Mouse (Mus musculus): ENCODE measurements at regions not wholly inside any gene's neighbourhood (a gene's known extent, or its start where the extent isn't known, plus 50 kb on each side); places are given as distances from the start of the nearest gene placed in this dataset.
"Not testable (repeated sequence)": the region's sequence is repeated elsewhere in the genome, so short reads cannot be mapped to it uniquely, and the experiment has no call there.

DNA sequence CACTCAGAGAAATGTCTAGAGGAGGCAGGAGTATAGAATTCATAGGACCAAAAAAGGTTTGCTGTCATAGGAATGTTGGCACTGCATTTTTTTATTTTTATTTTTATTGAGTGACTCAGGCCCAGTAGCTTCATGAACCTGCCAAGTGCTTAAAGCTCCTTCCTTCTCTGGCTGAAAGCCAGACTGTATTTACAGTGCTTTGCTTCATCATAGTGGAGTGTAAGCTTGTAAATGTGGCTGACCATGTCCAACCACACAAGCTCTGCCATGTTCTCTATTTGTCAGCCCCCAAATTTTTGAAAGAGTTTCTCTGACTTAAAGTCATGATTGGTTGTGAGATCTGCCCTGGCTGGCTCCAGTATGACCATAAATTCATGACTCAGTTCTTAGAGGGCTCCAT is 221.0 kb downstream of the Kif20b start:
- H3K4me3 ChIP-seq (ENCODE audit: low read depth, low read length) = no peak overlapping the region
- H3K9ac ChIP-seq (ENCODE audit: low read length) = no peak overlapping the region
- no peak overlapping the region for H3K4me2 ChIP-seq (ENCODE audit: low read depth, low read length, severe bottlenecking)
- H3K36me3 ChIP-seq (ENCODE audit: control insufficient read depth, insufficient read depth, low read length) = no peaks in the 10 kb centered on the region
- no peaks in the 10 kb centered on the region for H3K4me1 ChIP-seq (replicated peaks; ENCODE audit: control insufficient read depth, insufficient read depth, low read length)
- ATAC-seq (replicated peaks; ENCODE audit: low FRiP score) (no peak), DNase-seq (ENCODE audit: low spot score) (no peak)
- no peaks in the 10 kb centered on the region for H3K27me3 ChIP-seq (ENCODE audit: control insufficient read depth, insufficient read depth, low read length)
- no peaks in the 10 kb centered on the region for H3K9me3 ChIP-seq (ENCODE audit: control insufficient read depth, low read length)
- no peak overlapping the region for H3K27ac ChIP-seq (ENCODE audit: low read depth, low read length)

DNA sequence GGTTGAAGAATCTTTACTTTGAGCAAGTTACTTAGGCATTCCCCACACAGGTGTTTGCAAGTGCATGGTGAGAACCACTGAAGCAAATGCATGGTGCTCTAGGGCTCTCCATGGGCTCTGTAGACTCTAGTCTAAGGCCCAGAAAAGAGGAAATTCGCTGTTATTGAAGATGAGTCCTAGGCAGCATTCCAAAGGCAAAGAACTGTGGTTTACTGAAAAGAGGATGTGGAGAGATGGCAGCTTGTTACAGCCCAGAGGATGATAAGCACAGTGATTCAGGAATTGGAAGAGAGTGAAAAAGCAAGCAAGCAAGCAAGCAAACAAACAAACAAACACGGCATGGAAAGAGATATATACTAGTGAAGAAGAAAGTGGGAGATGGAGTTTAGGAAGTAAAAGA is 221.6 kb downstream of the Kif20b start:
- DNase-seq (ENCODE audit: low spot score) = no peak
- H3K4me2 ChIP-seq (ENCODE audit: low read depth, low read length, severe bottlenecking) = no peak overlapping the region
- no peak overlapping the region for H3K27ac ChIP-seq (ENCODE audit: low read depth, low read length)

DNA sequence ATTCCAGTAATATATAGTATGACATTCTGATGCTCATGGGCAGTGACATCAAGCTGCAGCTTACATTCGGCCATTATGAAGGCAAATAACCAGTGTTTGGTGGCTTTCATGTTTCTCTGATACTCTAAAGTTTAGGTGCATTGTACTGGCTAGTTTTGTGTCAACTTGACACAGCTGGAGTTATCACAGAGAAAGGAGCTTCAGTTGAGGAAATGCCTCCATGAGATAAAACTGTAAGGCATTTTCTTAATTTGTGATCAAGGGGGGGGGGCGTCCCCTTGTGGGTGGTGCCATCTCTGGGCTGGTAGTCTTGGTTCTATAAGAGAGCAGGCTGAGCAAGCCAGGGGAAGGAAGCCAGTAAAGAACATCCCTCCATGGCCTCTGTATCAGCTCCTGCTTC is 227.3 kb downstream of the Kif20b start:
- WGBS = 87% methylated on average over 2 of the region's 2 CpGs
- H3K27me3 ChIP-seq (ENCODE audit: control insufficient read depth, insufficient read depth, low read length); H3K4me2 ChIP-seq (ENCODE audit: low read depth, low read length, severe bottlenecking); H3K36me3 ChIP-seq (ENCODE audit: control insufficient read depth, insufficient read depth, low read length); H3K9ac ChIP-seq (ENCODE audit: low read length); H3K4me3 ChIP-seq (ENCODE audit: low read depth, low read length); DNase-seq (ENCODE audit: low spot score); H3K9me3 ChIP-seq (ENCODE audit: control insufficient read depth, low read length); ATAC-seq (replicated peaks; ENCODE audit: low FRiP score); H3K27ac ChIP-seq (ENCODE audit: low read depth, low read length); H3K4me1 ChIP-seq (replicated peaks; ENCODE audit: control insufficient read depth, insufficient read depth, low read length): not testable (repeated sequence)

More for the DNA sequence above, 221.6 kb downstream of the Kif20b start:
- no peaks in the 10 kb centered on the region for H3K27me3 ChIP-seq (ENCODE audit: control insufficient read depth, insufficient read depth, low read length)
- H3K36me3 ChIP-seq (ENCODE audit: control insufficient read depth, insufficient read depth, low read length) = no peaks in the 10 kb centered on the region
- WGBS = 82% methylated on average over 2 of the region's 2 CpGs
- ATAC-seq (replicated peaks; ENCODE audit: low FRiP score) = no peak
- no peak overlapping the region for H3K4me3 ChIP-seq (ENCODE audit: low read depth, low read length)
- no peak overlapping the region for H3K9ac ChIP-seq (ENCODE audit: low read length)
- H3K4me1 ChIP-seq (replicated peaks; ENCODE audit: control insufficient read depth, insufficient read depth, low read length) = no peaks in the 10 kb centered on the region
- H3K9me3 ChIP-seq (ENCODE audit: control insufficient read depth, low read length) = no peaks in the 10 kb centered on the region

DNA sequence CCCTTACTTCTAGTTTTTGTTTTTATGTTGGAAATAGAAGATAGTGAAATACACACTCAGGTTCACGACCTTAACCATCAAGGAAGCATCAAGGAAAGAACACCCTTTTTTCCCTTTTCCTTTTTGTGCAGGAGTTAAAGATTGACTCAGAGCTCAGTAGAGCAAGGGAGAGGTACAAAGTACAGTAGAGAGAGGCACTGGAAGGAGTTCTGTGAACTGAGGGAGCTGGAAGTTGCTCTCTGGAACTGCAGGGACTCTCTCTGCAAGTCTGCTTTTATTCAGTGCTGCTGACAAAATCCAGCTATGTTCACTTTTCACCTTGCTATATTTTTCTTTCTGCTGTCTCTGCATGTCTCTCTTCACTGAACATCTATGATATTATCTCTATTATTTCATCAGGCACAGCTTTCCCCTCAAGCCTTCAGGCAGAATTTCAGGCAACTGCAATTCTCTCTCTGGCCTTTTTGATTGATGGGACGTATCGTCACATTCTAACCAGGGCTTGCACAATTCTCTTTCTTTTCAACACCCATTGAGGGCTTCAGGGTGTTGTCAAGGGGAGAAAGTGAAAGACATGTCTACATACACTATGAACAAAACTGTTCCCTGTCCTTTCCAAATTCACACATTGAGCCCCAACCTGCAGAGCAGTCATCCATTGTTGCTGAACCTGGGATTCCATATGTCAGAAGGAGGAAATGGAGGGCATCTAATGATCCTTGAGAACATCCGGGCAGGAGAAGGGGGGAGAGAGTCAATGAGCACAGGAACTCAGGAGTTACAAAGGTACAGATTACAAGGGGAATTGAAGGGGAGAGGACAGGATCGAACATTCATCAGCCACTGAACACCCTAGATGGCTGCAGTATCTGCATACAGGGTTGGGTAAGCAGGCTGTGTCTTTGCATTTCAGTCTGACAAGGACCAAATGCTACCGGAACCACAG is 228.9 kb downstream of the Kif20b start:
- DNase-seq (ENCODE audit: low spot score) (no peak), ATAC-seq (replicated peaks; ENCODE audit: low FRiP score) (no peak)
- H3K4me3 ChIP-seq (ENCODE audit: low read depth, low read length) = no peak overlapping the region
- H3K27ac ChIP-seq (ENCODE audit: low read depth, low read length) = no peak overlapping the region
- no peaks in the 10 kb centered on the region for H3K4me1 ChIP-seq (replicated peaks; ENCODE audit: control insufficient read depth, insufficient read depth, low read length)
- H3K4me2 ChIP-seq (ENCODE audit: low read depth, low read length, severe bottlenecking) = no peak overlapping the region
- H3K9ac ChIP-seq (ENCODE audit: low read length) = no peak overlapping the region
- no peaks in the 10 kb centered on the region for H3K9me3 ChIP-seq (ENCODE audit: control insufficient read depth, low read length)
- no peaks in the 10 kb centered on the region for H3K36me3 ChIP-seq (ENCODE audit: control insufficient read depth, insufficient read depth, low read length)
- H3K27me3 ChIP-seq (ENCODE audit: control insufficient read depth, insufficient read depth, low read length) = no peaks in the 10 kb centered on the region
- WGBS = 85% methylated on average over 6 of the region's 6 CpGs

DNA sequence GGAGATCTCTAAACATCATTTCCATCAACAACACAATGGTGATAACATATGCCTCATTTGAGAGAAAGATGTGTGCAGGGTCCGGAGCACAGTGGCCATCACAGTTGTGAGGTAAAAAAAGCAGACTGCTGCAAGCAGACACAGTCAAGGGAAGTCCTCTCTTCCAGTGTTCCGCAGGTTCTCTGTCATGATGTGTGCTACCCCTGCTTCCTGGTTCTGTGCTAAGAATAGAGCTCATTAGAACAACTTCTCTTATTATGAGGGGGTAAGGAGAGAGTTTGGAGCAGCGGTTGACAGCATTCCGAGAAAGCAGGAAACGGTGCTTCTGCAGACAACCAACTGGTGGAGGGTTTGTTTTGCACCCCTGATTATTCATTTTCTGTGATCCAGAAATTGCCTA is 229.7 kb downstream of the Kif20b start:
- no peaks in the 10 kb centered on the region for H3K9me3 ChIP-seq (ENCODE audit: control insufficient read depth, low read length)
- DNase-seq (ENCODE audit: low spot score) (no peak), ATAC-seq (replicated peaks; ENCODE audit: low FRiP score) (no peak)
- WGBS = 86% methylated on average over 5 of the region's 5 CpGs
- H3K4me3 ChIP-seq (ENCODE audit: low read depth, low read length) = no peak overlapping the region
- no peak overlapping the region for H3K27ac ChIP-seq (ENCODE audit: low read depth, low read length)
- H3K9ac ChIP-seq (ENCODE audit: low read length) = no peak overlapping the region
- H3K4me1 ChIP-seq (replicated peaks; ENCODE audit: control insufficient read depth, insufficient read depth, low read length) = no peaks in the 10 kb centered on the region
- H3K36me3 ChIP-seq (ENCODE audit: control insufficient read depth, insufficient read depth, low read length) = no peaks in the 10 kb centered on the region
- no peak overlapping the region for H3K4me2 ChIP-seq (ENCODE audit: low read depth, low read length, severe bottlenecking)
- H3K27me3 ChIP-seq (ENCODE audit: control insufficient read depth, insufficient read depth, low read length) = no peaks in the 10 kb centered on the region

DNA sequence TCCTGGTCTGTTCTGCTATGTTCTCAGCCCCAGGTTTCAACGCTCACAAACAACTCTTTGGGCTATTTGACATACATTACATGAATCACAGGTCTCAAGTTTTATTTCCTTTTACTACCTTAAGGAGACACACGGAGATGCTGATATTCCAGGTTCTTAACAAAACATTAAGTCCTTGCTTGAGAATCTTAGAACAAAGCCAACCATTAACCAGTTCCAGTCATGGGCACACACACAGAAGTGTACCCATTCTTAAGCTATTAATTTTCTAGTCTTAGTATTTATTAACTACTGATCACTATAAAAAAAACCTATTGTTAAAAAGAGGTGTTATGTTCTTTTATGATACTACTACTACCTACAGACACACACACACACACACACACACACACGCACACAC is 235.7 kb downstream of the Kif20b start:
- DNase-seq (ENCODE audit: low spot score) = no peak
- ATAC-seq (replicated peaks; ENCODE audit: low FRiP score) = no peak
- no peak overlapping the region for H3K9ac ChIP-seq (ENCODE audit: low read length)
- no peak overlapping the region for H3K4me3 ChIP-seq (ENCODE audit: low read depth, low read length)
- H3K36me3 ChIP-seq (ENCODE audit: control insufficient read depth, insufficient read depth, low read length) = no peaks in the 10 kb centered on the region
- no peak overlapping the region for H3K4me2 ChIP-seq (ENCODE audit: low read depth, low read length, severe bottlenecking)
- WGBS = 92% methylated on average over 3 of the region's 3 CpGs
- no peaks in the 10 kb centered on the region for H3K27me3 ChIP-seq (ENCODE audit: control insufficient read depth, insufficient read depth, low read length)
- H3K4me1 ChIP-seq (replicated peaks; ENCODE audit: control insufficient read depth, insufficient read depth, low read length) = no peaks in the 10 kb centered on the region
- H3K9me3 ChIP-seq (ENCODE audit: control insufficient read depth, low read length) = no peaks in the 10 kb centered on the region
- no peak overlapping the region for H3K27ac ChIP-seq (ENCODE audit: low read depth, low read length)

DNA sequence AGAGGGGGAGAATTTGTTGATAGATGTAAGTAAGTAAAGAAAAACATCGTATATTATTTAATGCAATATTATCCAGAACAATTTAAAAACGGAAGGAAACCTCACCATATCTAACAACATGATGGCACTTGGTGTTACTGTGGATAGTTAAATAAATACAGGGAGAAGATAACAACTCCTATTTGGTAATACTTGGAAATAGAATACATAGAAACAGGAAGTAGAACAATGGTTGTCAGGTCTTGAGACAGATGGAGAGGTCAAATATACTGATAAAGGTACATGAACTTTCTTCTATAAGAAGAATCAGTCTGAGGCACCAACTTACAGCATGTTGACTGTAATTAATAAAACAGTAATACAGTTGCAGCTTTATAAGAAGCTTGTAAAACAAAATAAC is 242.6 kb downstream of the Kif20b start:
- Histone ChIP-seq H3K4me1 (replicated peaks; ENCODE audit: control insufficient read depth, insufficient read depth, low read length) (no peaks in the 10 kb centered on the region), H3K9ac (ENCODE audit: low read length) (no peak overlapping the region), H3K36me3 (ENCODE audit: control insufficient read depth, insufficient read depth, low read length) (no peaks in the 10 kb centered on the region), H3K4me2 (ENCODE audit: low read depth, low read length, severe bottlenecking) (no peak overlapping the region), H3K27me3 (ENCODE audit: control insufficient read depth, insufficient read depth, low read length) (no peaks in the 10 kb centered on the region), H3K4me3 (ENCODE audit: low read depth, low read length) (no peak overlapping the region), H3K27ac (ENCODE audit: low read depth, low read length) (no peak overlapping the region), H3K9me3 (ENCODE audit: control insufficient read depth, low read length) (no peaks in the 10 kb centered on the region)
- ATAC-seq (replicated peaks; ENCODE audit: low FRiP score) (no peak), DNase-seq (ENCODE audit: low spot score) (no peak)
- 87% methylated on average over 2 of the region's 2 CpGs for WGBS

DNA sequence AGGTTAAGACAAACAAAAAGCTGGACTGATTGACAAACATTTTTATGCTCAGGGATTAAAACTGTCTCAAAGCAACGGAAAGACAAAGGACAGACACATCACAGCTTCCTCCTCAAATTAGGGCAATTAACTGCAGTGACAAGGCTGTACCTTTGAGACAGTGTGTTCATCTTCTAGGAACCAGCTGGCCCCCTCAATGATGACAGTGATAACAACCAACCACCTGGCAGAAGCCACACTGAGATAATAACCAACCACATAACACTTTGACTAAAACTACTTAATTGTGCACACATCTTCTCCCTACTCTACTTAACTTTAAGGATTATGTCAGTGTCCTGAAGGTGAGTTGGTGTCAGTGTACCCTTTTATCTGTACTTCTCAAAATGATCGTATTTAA is 248.4 kb downstream of the Kif20b start:
- 68% methylated on average over 2 of the region's 2 CpGs for WGBS
- no peak for ATAC-seq (replicated peaks; ENCODE audit: low FRiP score)
- H3K9me3 ChIP-seq (ENCODE audit: control insufficient read depth, low read length) = no peaks in the 10 kb centered on the region
- H3K36me3 ChIP-seq (ENCODE audit: control insufficient read depth, insufficient read depth, low read length) = no peaks in the 10 kb centered on the region
- H3K4me1 ChIP-seq (replicated peaks; ENCODE audit: control insufficient read depth, insufficient read depth, low read length) = no peaks in the 10 kb centered on the region
- no peak for DNase-seq (ENCODE audit: low spot score)
- no peaks in the 10 kb centered on the region for H3K27me3 ChIP-seq (ENCODE audit: control insufficient read depth, insufficient read depth, low read length)
- H3K9ac ChIP-seq (ENCODE audit: low read length) = no peak overlapping the region
- no peak overlapping the region for H3K27ac ChIP-seq (ENCODE audit: low read depth, low read length)
- H3K4me3 ChIP-seq (ENCODE audit: low read depth, low read length) = no peak overlapping the region
- no peak overlapping the region for H3K4me2 ChIP-seq (ENCODE audit: low read depth, low read length, severe bottlenecking)

DNA sequence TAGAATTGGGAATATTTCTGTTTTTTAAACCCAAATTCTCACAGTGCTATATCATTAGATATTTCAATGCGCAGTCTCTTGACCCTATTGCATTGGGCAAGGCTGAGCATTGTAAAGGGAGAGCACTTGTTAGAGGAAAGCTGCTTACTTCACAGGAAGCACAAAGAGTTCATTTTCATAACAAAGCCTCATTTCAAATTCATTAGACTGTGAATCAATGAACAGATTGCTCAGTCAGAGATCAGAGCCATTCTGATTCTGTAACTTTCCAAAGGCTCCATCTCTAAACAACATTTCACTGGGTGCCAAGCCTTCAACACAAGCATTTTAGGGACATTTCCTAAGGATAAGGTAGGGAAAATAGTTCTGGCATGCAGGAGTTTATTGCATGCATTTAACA is 257.9 kb downstream of the Kif20b start:
- H3K27me3 ChIP-seq (ENCODE audit: control insufficient read depth, insufficient read depth, low read length) = no peaks in the 10 kb centered on the region
- ATAC-seq (replicated peaks; ENCODE audit: low FRiP score) (no peak), DNase-seq (ENCODE audit: low spot score) (no peak)
- WGBS = 69% methylated on average over 1 of the region's 1 CpGs
- no peaks in the 10 kb centered on the region for H3K4me1 ChIP-seq (replicated peaks; ENCODE audit: control insufficient read depth, insufficient read depth, low read length)
- no peak overlapping the region for H3K4me3 ChIP-seq (ENCODE audit: low read depth, low read length)
- no peak overlapping the region for H3K9ac ChIP-seq (ENCODE audit: low read length)
- H3K27ac ChIP-seq (ENCODE audit: low read depth, low read length) = no peak overlapping the region
- H3K9me3 ChIP-seq (ENCODE audit: control insufficient read depth, low read length) = no peaks in the 10 kb centered on the region
- H3K4me2 ChIP-seq (ENCODE audit: low read depth, low read length, severe bottlenecking) = no peak overlapping the region
- H3K36me3 ChIP-seq (ENCODE audit: control insufficient read depth, insufficient read depth, low read length) = no peaks in the 10 kb centered on the region

Data from forebrain, embryonic 11.5 days (tissue).